Mouse (Mus musculus): Measurements from ENCODE around the gene Slc7a15.
A peak's percentile ranks its signal among the peaks of the same experiment; 100 is the strongest.

The Slc7a15 gene

GRCm38 (mm10) chr12:8504131-8504530, 94.7 kb downstream of the Slc7a15 start:
- DNase-seq = no peak

DNA sequence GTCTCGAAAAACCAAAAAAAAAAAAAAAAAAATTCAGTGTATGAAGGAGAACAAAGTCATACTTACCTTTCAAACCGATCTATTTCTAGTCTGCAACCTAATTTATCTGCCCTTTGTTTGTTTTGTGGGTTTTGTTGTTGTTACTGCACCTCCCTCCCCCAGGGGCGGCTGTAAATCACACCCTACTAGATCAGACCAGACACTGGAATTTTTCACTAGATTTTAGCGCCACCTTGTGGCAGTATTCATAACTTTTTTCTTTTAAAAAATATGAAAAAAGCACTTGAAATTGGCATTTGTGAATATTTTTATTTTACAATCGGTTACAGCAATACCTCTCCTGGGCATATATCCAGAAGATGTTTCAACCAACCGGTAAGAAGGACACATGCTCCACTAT, 96.3 kb downstream of the Slc7a15 start:
- DNase-seq = peak; percentile 44

DNA sequence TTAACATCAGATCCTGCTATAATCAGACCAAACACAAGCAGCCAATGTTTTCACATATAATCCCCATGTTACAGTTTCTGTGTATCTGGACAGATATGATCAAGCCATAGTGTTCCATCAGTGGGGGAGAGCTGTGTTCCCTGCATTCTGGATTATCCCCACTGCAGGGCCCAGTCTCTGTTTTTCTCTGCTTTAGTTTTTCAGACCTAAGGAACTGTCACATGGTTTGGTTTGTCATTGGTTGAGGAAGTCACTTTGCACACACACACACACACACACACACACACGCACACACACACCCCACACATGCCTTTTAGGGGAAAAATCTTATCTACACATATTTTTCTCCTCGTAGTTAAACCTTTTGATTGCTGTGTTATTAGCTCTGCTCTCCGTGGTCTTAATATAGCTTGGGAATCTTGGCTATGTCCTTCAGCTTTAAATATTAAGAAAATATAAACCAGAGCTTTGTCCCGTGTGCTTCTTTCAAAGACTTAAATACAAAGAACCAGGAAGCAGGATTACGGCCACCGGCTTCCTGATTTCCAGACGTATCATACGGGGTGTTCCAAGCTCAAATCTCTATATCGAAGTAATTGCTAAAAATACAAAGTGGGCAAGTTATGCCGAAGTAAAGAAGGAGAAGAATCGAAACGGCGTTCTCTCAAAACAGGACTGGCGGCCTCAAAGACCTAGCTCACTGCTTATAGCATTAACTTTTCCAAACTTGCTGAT, 97.1 kb downstream of the Slc7a15 start:
- no peak for DNase-seq

DNA sequence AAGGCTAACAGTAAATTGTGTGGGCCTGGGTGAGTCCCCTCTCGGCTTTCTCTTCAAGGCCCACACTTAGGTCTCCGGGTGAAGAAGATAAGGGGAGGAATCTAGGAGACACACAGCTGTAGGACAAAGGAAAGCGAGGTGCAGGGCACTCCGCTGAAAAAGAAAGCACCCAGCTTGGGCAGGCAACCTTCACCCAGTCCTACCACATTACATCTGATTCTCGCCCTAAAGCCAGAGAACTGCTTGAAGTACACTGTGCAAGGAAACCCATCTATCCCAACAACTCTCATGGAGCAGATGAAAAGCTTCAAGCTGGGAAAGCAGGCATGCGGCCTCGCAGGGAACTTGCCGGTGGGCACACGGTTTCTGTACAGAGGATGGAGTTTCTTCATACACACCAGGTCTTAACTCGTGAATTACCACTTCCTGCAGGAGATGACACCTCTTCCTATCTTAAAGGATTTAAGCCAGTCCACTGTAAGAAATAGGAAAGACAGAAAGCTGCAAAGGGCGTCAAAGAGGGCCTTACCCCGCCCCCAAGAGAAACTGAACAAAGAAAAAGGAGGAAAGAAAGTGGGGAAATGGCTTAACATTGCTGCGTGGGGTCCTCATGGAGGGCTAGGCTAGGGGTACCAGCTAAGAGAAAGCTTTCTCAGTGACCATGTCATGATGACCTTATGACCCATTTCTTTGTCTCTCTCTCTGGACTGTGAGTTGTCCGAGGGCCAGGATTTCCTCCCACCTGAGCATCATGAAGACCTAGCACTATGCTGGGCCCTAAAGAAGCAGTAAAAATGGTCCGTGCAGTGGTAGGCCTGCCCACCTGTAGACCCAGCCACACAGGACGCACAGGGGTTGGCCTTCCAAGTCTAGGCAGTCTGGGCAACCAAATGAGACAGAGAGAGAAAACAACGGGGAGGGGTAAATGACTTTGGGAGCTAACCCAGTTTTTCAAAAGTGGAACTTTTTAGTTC, 98.0 kb downstream of the Slc7a15 start:
- no peak for DNase-seq

GRCm38 (mm10) chr12:8499871-8500596, 98.8 kb downstream of the Slc7a15 start, which contains the start of gene Rhob:
Gene Rhob, minus strand, starts transcription at chr12:8500009.
- DNase-seq = peak; percentile 66

- DNase-seq = peak; percentile 48
Observed at GRCm38 (mm10) chr12:8499001-8499870, 99.6 kb downstream of the Slc7a15 start.

- DNase-seq = no peak
Observed at GRCm38 (mm10) chr12:8498591-8499000, 100.3 kb downstream of the Slc7a15 start.

DNA sequence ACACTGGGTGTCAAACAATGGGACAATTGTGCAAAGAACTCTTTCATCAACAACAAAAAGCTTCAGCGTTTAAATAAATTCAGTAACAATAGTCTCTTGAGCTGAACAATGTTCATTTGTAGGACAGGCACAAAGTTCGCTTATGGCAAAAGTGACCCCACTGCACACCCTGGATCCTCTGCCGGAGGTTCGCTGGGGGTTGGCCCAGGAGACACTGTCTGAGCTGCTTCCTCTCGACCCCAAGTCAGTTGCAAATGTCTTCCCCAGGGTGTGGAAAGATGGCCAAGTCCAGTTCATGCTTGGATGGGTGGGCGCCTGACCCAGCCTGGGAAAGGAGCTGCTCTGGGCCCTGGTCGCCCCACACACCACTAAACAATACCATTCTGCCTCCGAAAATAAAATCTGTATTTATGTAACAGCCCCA, 100.7 kb downstream of the Slc7a15 start:
- no peak for DNase-seq

- no peak for DNase-seq
Observed at GRCm38 (mm10) chr12:8497314-8497706, 101.6 kb downstream of the Slc7a15 start.

- no peak for DNase-seq
Observed at GRCm38 (mm10) chr12:8496679-8497313, 102.1 kb downstream of the Slc7a15 start.

- peak; percentile 38 for DNase-seq
Observed at GRCm38 (mm10) chr12:8495881-8496678, 102.8 kb downstream of the Slc7a15 start.

GRCm38 (mm10) chr12:8494675-8495074, 104.2 kb downstream of the Slc7a15 start:
- no peak for DNase-seq

DNA sequence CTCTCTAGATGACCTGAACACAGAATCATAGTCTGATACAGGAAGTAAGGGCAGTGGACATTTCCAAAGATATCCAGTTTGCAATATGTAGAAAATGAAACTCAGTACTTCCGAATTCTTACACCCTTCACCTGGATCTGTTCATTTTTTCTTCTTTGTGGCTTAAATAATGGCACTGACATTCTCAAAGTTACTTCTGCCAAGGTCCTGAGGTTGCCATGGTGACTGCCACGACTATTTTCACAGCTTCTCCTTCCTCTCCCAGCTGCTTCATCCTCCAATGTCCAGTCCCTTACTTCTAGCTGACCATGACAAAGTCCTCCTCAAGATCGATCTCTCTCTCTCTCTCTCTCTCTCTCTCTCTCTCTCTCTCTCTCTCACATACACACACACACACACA, 105.5 kb downstream of the Slc7a15 start:
- no peak for DNase-seq

- no peak for DNase-seq
Observed at GRCm38 (mm10) chr12:8489098-8489497, 109.8 kb downstream of the Slc7a15 start.

GRCm38 (mm10) chr12:8488652-8488980, 110.2 kb downstream of the Slc7a15 start:
- no peak for DNase-seq

- DNase-seq = no peak
Observed at GRCm38 (mm10) chr12:8487959-8488651, 110.8 kb downstream of the Slc7a15 start.

- no peak for DNase-seq
Observed at GRCm38 (mm10) chr12:8487281-8487680, 111.6 kb downstream of the Slc7a15 start.

GRCm38 (mm10) chr12:8485247-8485646, 113.6 kb downstream of the Slc7a15 start:
- no peak for DNase-seq

GRCm38 (mm10) chr12:8482169-8482568, 116.7 kb downstream of the Slc7a15 start:
- DNase-seq = no peak

Measured in thymus, postnatal 14 days (tissue).